In the genomic region with DNA sequence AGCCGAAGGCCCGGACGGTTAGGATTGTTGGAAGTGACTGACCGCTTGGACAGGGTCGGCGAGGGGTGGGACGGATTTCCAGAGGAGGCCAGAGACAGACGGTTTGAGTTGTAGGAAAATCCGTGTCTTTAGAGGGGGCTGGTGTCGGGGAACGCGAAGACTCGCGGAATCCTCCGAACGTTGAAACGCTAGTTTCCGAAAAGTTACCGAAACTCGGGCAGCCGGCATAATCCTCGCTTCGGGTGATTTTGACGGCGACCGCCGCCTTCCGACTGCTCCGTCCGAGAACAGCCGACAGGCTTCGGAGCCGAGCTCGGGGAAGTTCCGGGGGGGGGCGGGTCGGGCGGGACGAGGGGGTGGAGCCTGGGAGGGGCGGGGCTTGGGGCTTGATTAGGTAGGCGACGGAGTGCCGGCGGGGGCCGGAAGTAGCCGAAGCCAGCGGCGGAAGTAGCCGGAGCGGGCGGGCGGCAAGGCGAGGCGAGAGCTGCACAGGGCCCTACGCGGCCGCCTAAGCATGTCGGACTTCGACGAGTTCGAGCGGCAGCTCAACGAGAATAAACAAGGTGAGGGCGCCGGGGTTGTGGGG, we compare ENCODE assay signal across 8 mouse cellular contexts. TPM values are rescaled to one million over a fixed set of nuclear protein-coding genes. Genes with fewer than 3 reads are reported as not detected.
DNase-seq lines count a peak whose midpoint lies in the region; ATAC-seq and TF ChIP-seq lines count a peak whose summit lies in the region.

TSS of gene U2af2 (plus strand) at position 370 of the 586 bp plus-strand sequence.

- TF ChIP-seq CTCF in heart, postnatal 0 days (IDR thresholded peaks at IDR 0.05; ENCODE audit: low read depth): no peak
- no peak for TF ChIP-seq CTCF in liver, postnatal 0 days (IDR thresholded peaks at IDR 0.05; ENCODE audit: low read depth)
- no peak for TF ChIP-seq CTCF in testis, adult 2 months (IDR thresholded peaks at IDR 0.05; ENCODE audit: control insufficient read depth, insufficient read depth, insufficient replicate concordance, low read depth, low read length)

- TF ChIP-seq EP300 in heart, postnatal 0 days (IDR thresholded peaks at IDR 0.05; ENCODE audit: low read depth): no peak
- TF ChIP-seq EP300 in liver, postnatal 0 days (IDR thresholded peaks at IDR 0.05; ENCODE audit: low read depth): no peak

- H3K9ac ChIP-seq in forebrain, embryonic 13.5 days: peak within 1 kb of the TSS; percentile 89
- peak within 1 kb of the TSS; percentile 89 for H3K9ac ChIP-seq in heart, postnatal 0 days (replicated peaks; ENCODE audit: low read depth, low read length)
- H3K9ac ChIP-seq in liver, postnatal 0 days (replicated peaks): peak within 1 kb of the TSS; percentile 99
- peak within 1 kb of the TSS; percentile 80 for H3K9ac ChIP-seq in neural tube, embryonic 14.5 days (replicated peaks; ENCODE audit: low read depth, low read length)

- peak; percentile 50 for TF ChIP-seq POLR2A in testis, adult 2 months (IDR thresholded peaks at IDR 0.05; ENCODE audit: control insufficient read depth, low read depth, low read length)

- H3K27me3 ChIP-seq in forebrain, embryonic 13.5 days: peaks cover 22% of the 10 kb centered on the region
- peaks cover 16% of the 10 kb centered on the region for H3K27me3 ChIP-seq in heart, postnatal 0 days (ENCODE audit: control insufficient read depth, insufficient read depth, low read length)
- peaks cover 9% of the 10 kb centered on the region for H3K27me3 ChIP-seq in liver, postnatal 0 days (ENCODE audit: insufficient read depth, low read length)
- peaks cover 9% of the 10 kb centered on the region; the same call in 1 of the 2 replicates for H3K27me3 ChIP-seq in neural tube, embryonic 14.5 days (ENCODE audit: control insufficient read depth, insufficient read depth, low read length)
- no peaks in the 10 kb centered on the region for H3K27me3 ChIP-seq in testis, adult 2 months (ENCODE audit: control insufficient read depth, insufficient read depth, low read length)

- WGBS in forebrain, embryonic 13.5 days: under 1% methylated on average over 51 of the region's 65 CpGs
- WGBS in heart, postnatal 0 days: 2% methylated on average over 49 of the region's 65 CpGs
- WGBS in liver, postnatal 0 days (ENCODE audit: insufficient replicate concordance): under 1% methylated on average over 62 of the region's 65 CpGs
- WGBS in neural tube, embryonic 14.5 days: under 1% methylated on average over 54 of the region's 65 CpGs

- H3K4me3 ChIP-seq in forebrain, embryonic 13.5 days: peak within 1 kb of the TSS; percentile 58
- peak within 1 kb of the TSS; percentile 69 for H3K4me3 ChIP-seq in heart, postnatal 0 days (ENCODE audit: low read depth, low read length)
- peak within 1 kb of the TSS; percentile 85 for H3K4me3 ChIP-seq in liver, postnatal 0 days (ENCODE audit: low read depth, low read length)
- peak within 1 kb of the TSS; percentile 68 for H3K4me3 ChIP-seq in neural tube, embryonic 14.5 days (ENCODE audit: low read depth, low read length)
- H3K4me3 ChIP-seq in testis, adult 2 months (ENCODE audit: control insufficient read depth, low read depth, low read length): peak within 1 kb of the TSS; percentile 93

- H3K4me1 ChIP-seq in forebrain, embryonic 13.5 days: peaks cover 53% of the 10 kb centered on the region
- peaks cover 21% of the 10 kb centered on the region for H3K4me1 ChIP-seq in heart, postnatal 0 days (ENCODE audit: control insufficient read depth, insufficient read depth)
- peaks cover 39% of the 10 kb centered on the region for H3K4me1 ChIP-seq in liver, postnatal 0 days (ENCODE audit: insufficient read depth)
- peaks cover 37% of the 10 kb centered on the region for H3K4me1 ChIP-seq in neural tube, embryonic 14.5 days (ENCODE audit: control insufficient read depth, insufficient read depth, low read length)
- peaks cover 23% of the 10 kb centered on the region for H3K4me1 ChIP-seq in testis, adult 2 months (ENCODE audit: control insufficient read depth, insufficient read depth, low read length)

- H3K36me3 ChIP-seq in forebrain, embryonic 13.5 days (ENCODE audit: poor library complexity, severe bottlenecking): peaks cover 10% of the 10 kb centered on the region
- H3K36me3 ChIP-seq in heart, postnatal 0 days (replicated peaks; ENCODE audit: control insufficient read depth, insufficient read depth, low read length): peaks cover 15% of the 10 kb centered on the region
- peaks cover 10% of the 10 kb centered on the region for H3K36me3 ChIP-seq in liver, postnatal 0 days (replicated peaks; ENCODE audit: insufficient read depth, low read length)
- peaks cover 6% of the 10 kb centered on the region for H3K36me3 ChIP-seq in neural tube, embryonic 14.5 days (ENCODE audit: control insufficient read depth, insufficient read depth, low read length)
- H3K36me3 ChIP-seq in testis, adult 2 months (ENCODE audit: control insufficient read depth, insufficient read depth, low read length): no peaks in the 10 kb centered on the region

- peak; percentile 81 for ATAC-seq in forebrain, embryonic 13.5 days
- ATAC-seq in heart, postnatal 0 days (ENCODE audit: insufficient read depth, low read depth): peak; percentile 80
- peak; percentile 75 for ATAC-seq in liver, postnatal 0 days
- peak; percentile 84 for ATAC-seq in neural tube, embryonic 14.5 days (ENCODE audit: low read depth)

- H3K4me2 ChIP-seq in forebrain, embryonic 13.5 days: peak within 1 kb of the TSS; percentile 84
- H3K4me2 ChIP-seq in heart, postnatal 0 days (ENCODE audit: low read depth, low read length): peak within 1 kb of the TSS; percentile 99
- peak within 1 kb of the TSS; percentile 98 for H3K4me2 ChIP-seq in liver, postnatal 0 days (ENCODE audit: low read depth, low read length)
- peak within 1 kb of the TSS; percentile 72 for H3K4me2 ChIP-seq in neural tube, embryonic 14.5 days (ENCODE audit: low read depth, low read length)

- H3K9me3 ChIP-seq in forebrain, embryonic 13.5 days (replicated peaks): no peaks in the 10 kb centered on the region
- no peaks in the 10 kb centered on the region for H3K9me3 ChIP-seq in heart, postnatal 0 days (replicated peaks; ENCODE audit: control insufficient read depth, low read length)
- H3K9me3 ChIP-seq in liver, postnatal 0 days (ENCODE audit: low read length): no peaks in the 10 kb centered on the region
- no peaks in the 10 kb centered on the region for H3K9me3 ChIP-seq in neural tube, embryonic 14.5 days (ENCODE audit: control insufficient read depth, low read length)

- peak; percentile 87 for DNase-seq in ES-CJ7 (ENCODE audit: low read depth, low spot score)
- DNase-seq in cerebellum, adult 11 months: peak; percentile 93
- DNase-seq in heart, postnatal 0 days (ENCODE audit: low spot score): peak; percentile 91
- DNase-seq in kidney, postnatal 4 days: peak; percentile 98
- peak; percentile 97 for DNase-seq in liver, postnatal 0 days

- peak within 1 kb of the TSS; percentile 99 for H3K27ac ChIP-seq in forebrain, embryonic 13.5 days
- peak within 1 kb of the TSS; percentile 100 for H3K27ac ChIP-seq in heart, postnatal 0 days (ENCODE audit: low read depth)
- H3K27ac ChIP-seq in liver, postnatal 0 days (ENCODE audit: low read depth): peak within 1 kb of the TSS; percentile 100
- peak within 1 kb of the TSS; percentile 97 for H3K27ac ChIP-seq in neural tube, embryonic 14.5 days (ENCODE audit: low read depth, low read length)
- H3K27ac ChIP-seq in testis, adult 2 months (ENCODE audit: control insufficient read depth, insufficient read depth, low read depth, low read length): peak within 1 kb of the TSS; percentile 98

RNA-seq across cellular contexts. Expression of gene U2af2, which starts in this region (rescaled TPM):
- polyA plus RNA-seq in forebrain, embryonic 13.5 days (2015; fragmentation: Nextera tagmentation; extraction: Ambion mirVana): 149 and 152 TPM in 2 replicates
- total RNA-seq in heart, postnatal 0 days (2014; rRNA removed; ENCODE audit: low replicate concordance): 95.2 and 99.1 TPM in 2 replicates
- 38.0 and 39.3 TPM in 2 replicates for polyA plus RNA-seq in heart, postnatal 0 days (2015; fragmentation: Nextera tagmentation; extraction: Ambion mirVana)
- polyA plus RNA-seq in liver, postnatal 0 days (2015; fragmentation: Nextera tagmentation; extraction: Ambion mirVana): 34.7 and 36.8 TPM in 2 replicates
- polyA plus RNA-seq in neural tube, embryonic 14.5 days (2014; fragmentation: Nextera tagmentation; extraction: Ambion mirVana): 83.0 and 84.2 TPM in 2 replicates
- 85.7 and 88.5 TPM in 2 replicates for polyA plus RNA-seq in testis, adult 2 months (2012; rRNA removed)

Comparison
In these comparisons a context has a peak if more than half of its experiments do, and no peak if none do; other contexts are left out.
1. Peak in every context shown above with its lines: DNase-seq, ATAC-seq, H3K4me3 ChIP-seq and H3K27ac ChIP-seq.